Mouse (Mus musculus) liver, postnatal 0 days (tissue): ENCODE results near the gene Gpr3. TPM values are rescaled to one million over a fixed set of nuclear protein-coding genes. Genes with fewer than 3 reads are reported as not detected.

Experiments used
- ATAC-seq: fragments of 200-750 bp; cut with Nextera tagmentation; 2 replicates; pipeline ENCODE4 v1.8.0; 2017; ENCODE audit warnings: mild to moderate bottlenecking, moderate library complexity
- DNase-seq: peaks from one replicate; pipeline ENCODE4 v3.0.0-alpha.2; 2016
- H3K27ac ChIP-seq: fragments of 300-500 bp; sonication (generic); 2 replicates; pipeline ENCODE4 v1.5.1; 2014; ENCODE audit warnings: antibody characterized with exemption, moderate library complexity, mild to moderate bottlenecking, low read depth
- H3K27me3 ChIP-seq: fragments of 300-500 bp; sonication (generic); 2 replicates; pipeline ENCODE4 v1.6.1; 2014; ENCODE audit warnings: low read length, control low read depth, mixed read lengths; ENCODE audit not compliant: insufficient read depth
- H3K36me3 ChIP-seq: fragments of 300-500 bp; sonication (generic); replicated peaks from 2 replicates; pipeline ENCODE4 v1.6.1; 2014; ENCODE audit warnings: mild to moderate bottlenecking, control low read depth, low read length, moderate library complexity, mixed read lengths; ENCODE audit not compliant: insufficient read depth
- H3K4me1 ChIP-seq: fragments of 300-500 bp; sonication (generic); 2 replicates; pipeline ENCODE4 v1.6.1; 2014; ENCODE audit warnings: antibody characterized with exemption, mild to moderate bottlenecking, control low read depth; ENCODE audit not compliant: insufficient read depth
- H3K4me2 ChIP-seq: fragments of 300-500 bp; sonication (generic); 2 replicates; pipeline ENCODE4 v1.6.1; 2014; ENCODE audit warnings: low read depth, mild to moderate bottlenecking, low read length, moderate library complexity, mixed read lengths
- H3K4me3 ChIP-seq: fragments of 300-500 bp; sonication (generic); 2 replicates; pipeline ENCODE4 v1.5.1; 2014; ENCODE audit warnings: low read depth, low read length
- H3K9ac ChIP-seq: fragments of 300-500 bp; sonication (generic); replicated peaks from 2 replicates; pipeline ENCODE4 v1.6.1; 2014; ENCODE audit warnings: mild to moderate bottlenecking, moderate library complexity
- H3K9me3 ChIP-seq: fragments of 300-500 bp; sonication (generic); 2 replicates; pipeline ENCODE4 v1.6.1; 2016; ENCODE audit warnings: mild to moderate bottlenecking, control low read depth, low read length, mixed read lengths
- CTCF ChIP-seq: sonication (generic); IDR thresholded peaks from 2 replicates; pipeline ENCODE4 v1.5.1; 2016; ENCODE audit warnings: antibody characterized with exemption, low read depth
- EP300 ChIP-seq: IDR thresholded peaks from 2 replicates; pipeline ENCODE4 v1.6.1; 2016; ENCODE audit warnings: antibody characterized with exemption, low read depth, mild to moderate bottlenecking
- WGBS: fragments of 180-500 bp; shearing (Covaris S2); extraction: QIAGEN DNeasy Blood & Tissue Kit; methylation state at CpG from one replicate; pipeline ENCODE4 v1.1.7; 2014; ENCODE audit not compliant: insufficient replicate concordance; 5-methylcytosine and 5-hydroxymethylcytosine counted together
- polyA plus RNA-seq: library from polyadenylated mRNA; unstranded; fragments of >200 nt; fragmentation: Nextera tagmentation; extraction: Ambion mirVana; gene quantifications from 2 replicates; pipeline ENCODE4 v1.2.1, GENCODE M21; 2015

Gpr3 gene
- polyA plus RNA-seq, 1 experiment from 2014 or later: not detected

GRCm38 (mm10) chr4:133174361-133174760 is 38.0 kb downstream of the Gpr3 start:
- H3K9ac ChIP-seq: no peak overlapping the region
- TF ChIP-seq EP300 (peak; percentile 79), CTCF (no peak)
- peaks cover 28% of the 10 kb centered on the region for H3K36me3 ChIP-seq
- H3K9me3 ChIP-seq: no peaks in the 10 kb centered on the region
- DNase-seq (no peak), ATAC-seq (no peak)
- H3K4me2 ChIP-seq: peak overlapping the region; percentile 29
- WGBS: 19% methylated on average over 4 of the region's 4 CpGs
- peak overlapping the region; percentile 80 for H3K27ac ChIP-seq
- H3K4me3 ChIP-seq: peak overlapping the region; percentile 11
- no peaks in the 10 kb centered on the region for H3K27me3 ChIP-seq
- peaks cover 63% of the 10 kb centered on the region for H3K4me1 ChIP-seq

DNA sequence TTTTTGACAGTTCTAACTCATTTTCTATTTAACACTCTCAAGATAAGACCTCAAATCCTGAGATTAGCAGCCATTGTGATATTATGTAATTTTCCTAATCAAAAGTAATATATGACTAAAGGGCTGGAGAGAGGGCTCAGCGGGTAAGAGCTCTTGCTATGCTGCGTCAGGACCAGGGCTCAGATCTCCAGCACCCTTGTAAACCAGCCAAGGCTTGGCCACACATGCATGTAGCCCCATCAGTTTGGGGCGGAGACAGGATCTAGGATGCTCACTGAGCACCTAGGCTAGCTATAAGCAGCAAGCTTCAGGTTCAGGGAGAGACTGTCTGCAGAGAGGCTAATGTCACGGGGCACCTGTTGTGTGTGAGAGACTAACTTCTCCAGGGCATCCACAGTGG is 39.9 kb downstream of the Gpr3 start:
- Histone ChIP-seq H3K36me3 (peaks cover 12% of the 10 kb centered on the region), H3K4me3 (no peak overlapping the region), H3K27me3 (no peaks in the 10 kb centered on the region), H3K9me3 (no peaks in the 10 kb centered on the region), H3K4me1 (peaks cover 53% of the 10 kb centered on the region), H3K27ac (0 out of 2 replicates have a peak overlapping the region, but pooled peaks have one; percentile 8), H3K9ac (no peak overlapping the region), H3K4me2 (no peak overlapping the region)
- no peak for ATAC-seq
- WGBS: 85% methylated on average over 4 of the region's 4 CpGs
- DNase-seq: no peak
- TF ChIP-seq CTCF: no peak

DNA sequence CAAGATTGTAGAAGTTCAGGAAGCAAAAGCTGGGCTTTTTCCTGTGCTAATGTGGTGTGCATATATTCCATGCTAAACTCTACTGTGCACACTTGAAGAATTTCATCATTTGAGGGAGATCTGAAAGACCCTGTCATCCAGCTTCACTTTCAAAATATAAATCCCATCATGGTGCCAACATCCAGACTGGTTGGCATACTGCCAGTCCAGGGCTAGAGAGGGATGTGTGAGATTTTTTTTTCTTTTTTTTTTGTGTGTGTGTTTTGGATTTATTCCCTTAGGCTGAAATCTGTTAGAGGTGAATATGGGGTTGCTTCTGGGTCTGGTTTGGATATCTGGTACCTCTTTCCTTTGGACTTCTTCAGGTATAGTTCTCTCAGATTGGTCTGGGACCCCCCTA is 41.7 kb downstream of the Gpr3 start:
- Histone ChIP-seq H3K4me1 (peaks cover 54% of the 10 kb centered on the region), H3K9ac (peak overlapping the region; percentile 6; the same call in 1 of the 2 replicates), H3K36me3 (peaks cover 5% of the 10 kb centered on the region; the same call in 1 of the 2 replicates), H3K9me3 (no peaks in the 10 kb centered on the region), H3K4me2 (peak overlapping the region; percentile 22), H3K27me3 (no peaks in the 10 kb centered on the region), H3K27ac (peak overlapping the region; percentile 95), H3K4me3 (no peak overlapping the region)
- TF ChIP-seq EP300: no peak
- TF ChIP-seq CTCF: no peak
- DNase-seq (no peak), ATAC-seq (no peak)

- TF ChIP-seq CTCF: no peak
- no peak; the same call in 1 of the 2 replicates for TF ChIP-seq EP300
- peaks cover 49% of the 10 kb centered on the region for H3K4me1 ChIP-seq
These were observed 42.2 kb downstream of the Gpr3 start for GRCm38 (mm10) chr4:133170056-133170524.

GRCm38 (mm10) chr4:133169237-133170055 is 42.9 kb downstream of the Gpr3 start:
- Histone ChIP-seq H3K36me3 (peaks cover 10% of the 10 kb centered on the region), H3K27me3 (no peaks in the 10 kb centered on the region), H3K9ac (0 out of 2 replicates have a peak overlapping the region, but pooled peaks have one; percentile 26), H3K9me3 (no peaks in the 10 kb centered on the region), H3K4me2 (peak overlapping the region; percentile 52), H3K4me3 (no peak overlapping the region), H3K4me1 (peaks cover 46% of the 10 kb centered on the region), H3K27ac (peak overlapping the region; percentile 95)
- TF ChIP-seq CTCF (no peak), EP300 (no peak)
- ATAC-seq (peak; percentile 64), DNase-seq (peak; percentile 48)
- WGBS: 40% methylated on average over 10 of the region's 10 CpGs

More at GRCm38 (mm10) chr4:133170056-133170524, 42.2 kb downstream of the Gpr3 start:
- 37% methylated on average over 3 of the region's 3 CpGs for WGBS
- Histone ChIP-seq H3K9ac (0 out of 2 replicates have a peak overlapping the region, but pooled peaks have one; percentile 26), H3K4me3 (no peak overlapping the region), H3K9me3 (no peaks in the 10 kb centered on the region), H3K27ac (peak overlapping the region; percentile 95), H3K4me2 (peak overlapping the region; percentile 52), H3K36me3 (peaks cover 7% of the 10 kb centered on the region), H3K27me3 (no peaks in the 10 kb centered on the region)
- DNase-seq (peak; percentile 38), ATAC-seq (peak; percentile 65)

DNA sequence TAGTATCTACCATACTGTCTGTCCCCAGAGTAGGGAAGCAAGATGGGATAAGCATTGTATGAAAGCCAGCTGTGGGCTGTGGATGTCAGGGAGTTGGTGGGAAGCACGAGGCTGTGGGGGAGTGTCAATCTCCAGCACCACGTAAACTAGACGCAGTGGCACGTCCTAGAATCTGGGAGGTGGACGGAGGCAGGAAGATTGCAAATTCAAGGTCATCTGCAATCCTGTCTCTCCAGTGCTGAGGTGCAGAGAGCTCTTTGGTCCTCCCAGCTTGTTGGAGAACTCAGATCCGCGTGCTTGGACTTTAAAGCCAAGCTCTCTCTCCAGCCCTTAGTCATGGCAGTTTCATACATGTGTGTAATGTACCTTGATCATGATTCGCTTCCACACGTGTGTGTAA is 45.6 kb downstream of the Gpr3 start:
- no peak for TF ChIP-seq EP300
- TF ChIP-seq CTCF: no peak

More for the DNA sequence above, 45.6 kb downstream of the Gpr3 start:
- peaks cover 13% of the 10 kb centered on the region for H3K36me3 ChIP-seq
- H3K27me3 ChIP-seq: no peaks in the 10 kb centered on the region
- WGBS: 76% methylated on average over 9 of the region's 9 CpGs
- no peak overlapping the region for H3K9ac ChIP-seq
- no peaks in the 10 kb centered on the region for H3K9me3 ChIP-seq
- peaks cover 31% of the 10 kb centered on the region for H3K4me1 ChIP-seq
- no peak overlapping the region for H3K4me2 ChIP-seq
- ATAC-seq (no peak), DNase-seq (no peak)
- no peak overlapping the region for H3K4me3 ChIP-seq
- no peak overlapping the region for H3K27ac ChIP-seq
